Mouse (Mus musculus) heart, adult 2 months (tissue): Measurements from ENCODE around the gene Adh4. TPM values are rescaled to one million over a fixed set of nuclear protein-coding genes. Genes with fewer than 3 reads are reported as not detected.
"Not testable (repeated sequence)": the region's sequence is repeated elsewhere in the genome, so short reads cannot be mapped to it uniquely, and the experiment has no call there.

Experiments used
- DNase-seq, 2 experiments: peaks; one replicate each; pipeline ENCODE4 v3.0.0; 2021
- H3K27ac ChIP-seq: fragments of 200-600 bp; 2 replicates; pipeline ENCODE4 v1.8.1; 2022
- H3K27me3 ChIP-seq: fragments of 200-500 bp; 2 replicates; pipeline ENCODE4 v1.6.1; 2012; ENCODE audit warnings: mild to moderate bottlenecking, low read length, inconsistent platforms, mixed read lengths; ENCODE audit not compliant: control insufficient read depth, insufficient read depth
- H3K36me3 ChIP-seq: fragments of 200-500 bp; 2 replicates; pipeline ENCODE4 v1.6.1; 2012; ENCODE audit warnings: low read length, inconsistent platforms; ENCODE audit not compliant: control insufficient read depth, insufficient read depth
- H3K4me1 ChIP-seq: fragments of 200-500 bp; 2 replicates; pipeline ENCODE4 v1.6.1; 2011; ENCODE audit warnings: low read length; ENCODE audit not compliant: control insufficient read depth, insufficient read depth
- H3K4me3 ChIP-seq: fragments of 200-600 bp; 2 replicates; pipeline ENCODE4 v1.8.1; 2022
- H3K79me2 ChIP-seq: fragments of 200-500 bp; replicated peaks from 2 replicates; pipeline ENCODE4 v1.6.1; 2012; ENCODE audit warnings: mild to moderate bottlenecking, inconsistent platforms, low read length, moderate library complexity, mixed read lengths; ENCODE audit not compliant: control insufficient read depth, insufficient read depth
- H3K9ac ChIP-seq: fragments of 200-500 bp; 2 replicates; pipeline ENCODE4 v1.6.1; 2012; ENCODE audit warnings: low read depth, mild to moderate bottlenecking, control low read depth, inconsistent platforms, low read length, mixed read lengths
- CTCF ChIP-seq: fragments of 200-600 bp; IDR thresholded peaks from 2 replicates; pipeline ENCODE4 v1.8.1; 2022; ENCODE audit warnings: antibody characterized with exemption, mild to moderate bottlenecking, moderate library complexity
- EP300 ChIP-seq: fragments of 200-500 bp; IDR thresholded peaks from 2 replicates; pipeline ENCODE4 v1.6.1; 2011; ENCODE audit warnings: low read depth, low read length, control low read depth; ENCODE audit not compliant: insufficient read depth
- POLR2A ChIP-seq: fragments of 200-500 bp; IDR thresholded peaks from 2 replicates; pipeline ENCODE4 v1.6.1; 2011; ENCODE audit warnings: mild to moderate bottlenecking, low read depth, low read length, control low read depth; ENCODE audit not compliant: insufficient read depth
- WGBS: fragments of 180-500 bp; shearing (Covaris S2); methylation state at CpG from one replicate; pipeline ENCODE4 v1.1.7; 2018; 5-methylcytosine and 5-hydroxymethylcytosine counted together
- intact Hi-C: fragments of 180-260 bp; cut with DNase I; formaldehyde crosslinking; loops from one replicate; pipeline ENCODE4 v1.15.1; 2025
- long read RNA-seq: library from polyadenylated mRNA; stranded (forward); transcript quantifications from one replicate; pipeline ENCODE4 v2.0.0, GENCODE M21; 2021
- polyA plus RNA-seq: library from polyadenylated mRNA; depleted of rRNA; stranded (reverse); fragments of >200 nt; gene quantifications from 2 replicates; pipeline ENCODE4 v1.2.3, GENCODE M21; 2012; rRNA removed
- total RNA-seq, 2 experiments: library from RNA; stranded (reverse); gene quantifications; 2 replicates each; pipeline ENCODE4 v1.2.3; 2021

Adh4 gene
- not detected for total RNA-seq
- not detected in 2 replicates for polyA plus RNA-seq
- long read RNA-seq, result 0 reads

DNA sequence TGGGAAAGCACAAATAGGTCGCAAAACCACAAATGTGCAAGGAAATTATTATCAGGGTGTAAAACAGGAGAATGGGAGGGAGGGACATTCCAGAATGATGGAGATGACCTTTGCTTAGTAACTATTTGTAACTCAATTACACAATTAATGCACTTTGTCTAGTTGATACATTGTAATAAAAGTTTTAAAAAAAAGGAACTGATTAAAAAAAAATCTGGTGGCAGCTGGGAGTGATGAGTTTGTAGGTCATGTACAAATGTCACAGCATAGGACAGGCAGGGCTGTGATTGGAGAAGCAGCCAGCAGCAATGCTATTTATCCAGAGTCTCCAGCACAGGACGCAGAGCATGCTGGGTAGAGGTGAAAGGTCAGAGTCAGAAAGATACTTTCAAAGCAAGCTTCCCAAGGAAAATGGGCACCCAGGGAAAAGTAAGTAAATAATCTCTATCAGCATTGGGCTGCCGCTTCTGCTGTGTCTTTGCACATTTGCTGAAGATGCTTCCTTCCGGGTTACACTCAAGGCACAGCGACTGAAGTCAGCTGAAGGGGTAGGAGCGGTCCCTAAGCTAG, at the start of gene Adh4:
Gene Adh4, plus strand, starts transcription at position 346 of the 570 bp plus-strand sequence.
- intact Hi-C loops, result no loop called here
- no peaks in the 10 kb centered on the region for H3K36me3 ChIP-seq
- no peak within 1 kb of the TSS for H3K27ac ChIP-seq
- 73% methylated on average over 6 of the region's 6 CpGs for WGBS
- H3K79me2 ChIP-seq, result no peaks in the 10 kb centered on the region
- no peak within 1 kb of the TSS for H3K9ac ChIP-seq
- TF ChIP-seq POLR2A (no peak), EP300 (no peak), CTCF (no peak)
- H3K4me1 ChIP-seq, result no peaks in the 10 kb centered on the region
- DNase-seq, result no peak
- H3K4me3 ChIP-seq, result no peak within 1 kb of the TSS
- no peaks in the 10 kb centered on the region for H3K27me3 ChIP-seq

DNA sequence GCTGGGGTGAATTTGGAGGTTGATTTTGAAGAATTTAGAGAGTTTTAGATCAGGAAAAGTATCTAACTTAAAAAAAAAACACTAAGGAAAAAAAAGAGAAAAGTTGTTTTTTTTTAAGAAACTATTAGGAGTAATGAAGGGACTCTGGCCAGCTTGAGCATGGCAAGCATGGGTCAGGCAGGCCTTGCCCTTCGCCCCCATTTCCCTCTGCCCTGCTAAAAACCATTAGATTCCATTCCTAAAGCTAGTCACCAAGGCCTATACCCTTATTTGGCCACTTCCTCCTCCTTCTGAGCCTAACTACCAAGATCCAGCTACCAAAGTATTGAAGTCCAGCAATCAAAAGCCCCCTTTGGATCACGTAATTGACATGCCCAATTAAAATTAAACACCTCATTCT, 49.1 kb upstream of the Adh4 start:
- H3K36me3 ChIP-seq, result no peaks in the 10 kb centered on the region
- no peaks in the 10 kb centered on the region for H3K27me3 ChIP-seq
- no peak overlapping the region for H3K27ac ChIP-seq
- no peak for DNase-seq
- WGBS, result 89% methylated on average over 2 of the region's 2 CpGs
- intact Hi-C loops, result no loop called here
- H3K4me1 ChIP-seq, result no peaks in the 10 kb centered on the region
- TF ChIP-seq CTCF, result no peak
- no peak for TF ChIP-seq EP300
- TF ChIP-seq POLR2A, result no peak
- H3K9ac ChIP-seq, result no peak overlapping the region
- no peak overlapping the region for H3K4me3 ChIP-seq
- H3K79me2 ChIP-seq, result no peaks in the 10 kb centered on the region

DNA sequence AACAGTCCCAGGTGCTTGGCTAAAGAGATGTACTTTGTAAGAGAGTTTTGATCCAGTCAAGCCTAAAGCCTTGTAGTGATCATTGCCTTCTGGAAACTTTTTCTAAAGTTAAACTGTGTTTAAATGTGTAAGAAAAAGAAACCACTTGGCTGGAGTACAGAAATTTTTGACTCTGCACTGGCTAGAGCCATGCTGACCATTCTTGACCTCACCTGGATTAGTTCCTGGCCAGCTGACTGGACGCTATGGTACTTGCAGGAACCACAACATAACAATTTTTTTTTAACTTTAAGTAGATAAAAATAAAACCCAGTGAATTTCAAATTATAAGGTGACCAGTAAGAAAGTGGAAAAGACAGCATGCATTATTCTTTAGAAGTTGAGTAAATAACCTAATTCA, 45.7 kb upstream of the Adh4 start:
- DNase-seq, result no peak
- intact Hi-C loops, result no loop called here
- Histone ChIP-seq H3K27me3 (no peaks in the 10 kb centered on the region), H3K27ac (no peak overlapping the region), H3K4me1 (no peaks in the 10 kb centered on the region), H3K79me2 (no peaks in the 10 kb centered on the region), H3K9ac (no peak overlapping the region), H3K4me3 (no peak overlapping the region), H3K36me3 (no peaks in the 10 kb centered on the region)
- TF ChIP-seq POLR2A (no peak), CTCF (no peak)
- 67% methylated on average over 1 of the region's 1 CpGs for WGBS

DNA sequence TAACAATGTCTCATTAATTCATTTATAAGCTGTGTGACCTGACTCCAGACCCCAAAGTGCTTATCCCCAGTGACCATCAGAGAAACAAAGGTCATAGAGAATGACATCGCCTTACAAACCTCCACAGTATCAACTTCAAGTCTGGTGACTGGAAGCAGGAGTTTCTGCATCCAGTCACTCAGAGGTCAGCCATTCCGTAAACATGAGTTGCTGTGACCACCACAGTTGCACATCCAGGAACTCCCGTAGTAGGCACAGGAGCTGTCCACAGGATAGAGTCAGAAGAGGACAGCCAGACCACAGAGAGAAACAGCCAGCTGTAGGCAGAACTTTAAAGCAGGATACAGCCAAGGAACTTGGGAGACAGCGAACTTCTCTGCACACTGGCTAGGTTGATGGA, 45.0 kb upstream of the Adh4 start:
- H3K4me3 ChIP-seq, H3K36me3 ChIP-seq, H3K79me2 ChIP-seq, H3K27ac ChIP-seq, H3K9ac ChIP-seq, H3K4me1 ChIP-seq, intact Hi-C loops, H3K27me3 ChIP-seq, DNase-seq: not testable (repeated sequence)
- 53% methylated on average over 4 of the region's 4 CpGs for WGBS

DNA sequence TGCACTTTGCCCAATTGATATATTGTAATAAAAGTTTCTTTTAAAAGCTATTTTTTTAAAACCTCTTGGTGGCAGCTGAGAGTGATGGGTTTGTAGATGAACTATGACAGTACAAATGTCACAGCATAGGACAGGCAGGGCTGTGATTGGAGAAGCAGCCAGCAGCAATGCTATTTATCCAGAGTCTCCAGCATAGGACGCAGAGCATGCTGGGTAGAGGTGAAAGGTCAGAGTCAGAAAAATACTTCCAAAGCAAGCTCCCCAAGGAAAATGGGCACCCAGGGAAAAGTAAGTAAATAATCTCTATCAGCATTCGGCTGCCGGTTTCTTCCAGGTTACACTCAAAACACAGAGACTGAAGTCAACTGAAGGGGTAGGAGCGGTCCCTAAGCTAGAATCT, 41.3 kb upstream of the Adh4 start:
- TF ChIP-seq POLR2A (no peak), CTCF (no peak), EP300 (no peak)
- H3K4me3 ChIP-seq, result no peak overlapping the region
- H3K9ac ChIP-seq, result no peak overlapping the region
- intact Hi-C loops, result no loop called here
- H3K27me3 ChIP-seq, result no peaks in the 10 kb centered on the region
- H3K79me2 ChIP-seq, result no peaks in the 10 kb centered on the region
- H3K4me1 ChIP-seq, result no peaks in the 10 kb centered on the region
- no peak for DNase-seq
- H3K36me3 ChIP-seq, result no peaks in the 10 kb centered on the region
- 77% methylated on average over 4 of the region's 4 CpGs for WGBS
- no peak overlapping the region for H3K27ac ChIP-seq

DNA sequence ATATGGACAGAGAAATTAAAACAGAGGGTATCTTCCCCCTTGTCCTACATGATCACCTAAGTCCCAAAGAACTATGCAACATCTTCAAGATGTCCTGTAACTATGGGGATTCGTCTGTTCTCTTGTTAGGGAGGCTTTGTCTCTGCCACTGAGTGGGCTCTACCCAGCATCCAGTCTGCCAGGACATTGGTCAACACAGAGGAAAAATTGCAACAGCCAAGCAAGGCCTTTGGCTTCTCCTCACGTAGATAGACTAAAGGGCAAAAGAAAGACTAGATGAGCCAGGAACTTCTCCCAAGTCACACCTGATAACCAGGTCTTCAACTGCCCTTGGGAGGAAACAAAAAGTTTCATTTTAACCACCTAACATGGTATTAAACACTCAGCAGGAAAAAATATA, 40.1 kb upstream of the Adh4 start:
- no peaks in the 10 kb centered on the region for H3K36me3 ChIP-seq
- H3K4me1 ChIP-seq, result no peaks in the 10 kb centered on the region
- WGBS, result 58% methylated on average over 2 of the region's 2 CpGs
- no peak overlapping the region for H3K4me3 ChIP-seq
- intact Hi-C loops, result no loop called here
- no peaks in the 10 kb centered on the region for H3K27me3 ChIP-seq
- DNase-seq, result no peak
- no peak overlapping the region for H3K9ac ChIP-seq
- no peaks in the 10 kb centered on the region for H3K79me2 ChIP-seq
- TF ChIP-seq CTCF (no peak), POLR2A (no peak), EP300 (no peak)
- no peak overlapping the region for H3K27ac ChIP-seq
